Mouse (Mus musculus): ENCODE data around the gene Lrrc8a.

DNA sequence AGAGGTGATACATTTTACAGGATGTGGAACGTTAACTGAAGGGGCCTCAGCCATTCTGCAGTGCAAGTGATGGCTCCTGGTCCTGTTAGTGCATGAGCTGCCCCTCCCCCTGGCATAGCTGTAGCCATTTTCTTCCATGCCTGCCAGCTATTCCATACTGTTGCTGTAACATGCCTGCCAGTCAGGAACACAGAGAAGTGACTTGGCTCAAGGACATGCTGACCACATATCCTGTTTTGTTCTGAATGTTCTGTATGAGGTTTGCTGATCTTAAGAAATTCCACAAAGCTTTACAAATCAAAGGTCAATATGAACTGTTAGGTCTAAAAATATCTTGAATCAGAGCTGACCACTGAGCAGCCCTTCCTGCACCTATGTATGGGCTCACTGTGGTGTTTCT, 24.6 kb upstream of the Lrrc8a start:
- TF ChIP-seq CTCF (conservative IDR thresholded peaks at IDR 0.05; ENCODE audit: insufficient read depth, insufficient read length, low read depth, low read length), result no peak
- TF ChIP-seq POLR2A (IDR thresholded peaks at IDR 0.05; ENCODE audit: low read depth, low read length), result no peak

Measured in kidney, adult 2 months (tissue).